Mouse (Mus musculus) heart, postnatal 0 days (tissue): ENCODE measurements around the gene Csrnp1.

Experiments used
- CTCF ChIP-seq: IDR thresholded peaks from 2 replicates; pipeline ENCODE4 v1.5.1; 2016; ENCODE audit warnings: antibody characterized with exemption, control low read depth, low read depth
- EP300 ChIP-seq: IDR thresholded peaks from 2 replicates; pipeline ENCODE4 v1.6.1; 2016; ENCODE audit warnings: antibody characterized with exemption, low read depth

DNA sequence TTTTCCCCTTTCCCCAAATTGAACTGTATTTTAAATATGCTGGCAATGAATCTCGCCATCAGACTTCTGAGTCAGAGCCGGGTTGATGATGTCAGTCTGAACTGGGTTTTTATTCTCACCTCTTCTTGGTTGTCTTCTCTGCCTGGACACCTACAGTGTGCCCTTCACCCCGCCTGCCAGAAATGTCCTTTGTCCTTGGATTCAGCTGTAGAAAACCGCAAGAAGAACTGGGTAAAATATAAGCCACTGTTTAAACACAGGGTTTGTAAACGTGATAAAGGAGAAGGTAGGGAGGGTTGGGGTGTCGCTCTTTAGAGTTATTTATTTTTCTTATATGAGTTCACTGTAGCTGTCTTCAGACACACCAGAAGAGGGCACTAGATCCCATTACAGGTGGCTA lies 48.3 kb upstream of the Csrnp1 start:
- TF ChIP-seq EP300 (no peak), CTCF (no peak)
